Mouse (Mus musculus): ENCODE measurements around the gene Gm4216.
"Not testable (repeated sequence)": the region's sequence is repeated elsewhere in the genome, so short reads cannot be mapped to it uniquely, and the experiment has no call there.

Gene Gm4216

GRCm38 (mm10) chr7:23019823-23020222 lies at the start of gene Gm4216:
TSS of gene Gm4216 (minus strand) at chr7:23019923.
- not testable (repeated sequence) for DNase-seq (ENCODE audit: low read depth, low spot score)

GRCm38 (mm10) chr7:23067356-23067755 lies 47.6 kb upstream of the Gm4216 start, which contains the start of gene Gm8720:
TSS of gene Gm8720 (minus strand) at chr7:23067456.
- DNase-seq (ENCODE audit: low read depth, low spot score) = not testable (repeated sequence)

- not testable (repeated sequence) for DNase-seq (ENCODE audit: low read depth, low spot score)
These were observed 35.5 kb upstream of the Gm4216 start, which contains the start of gene Vmn1r163 for GRCm38 (mm10) chr7:23055240-23055639. TSS of gene Vmn1r163 (plus strand) at chr7:23055540.

GRCm38 (mm10) chr7:22984573-22984972 lies 35.1 kb downstream of the Gm4216 start, which contains the start of gene Gm4214:
TSS of gene Gm4214 (minus strand) at chr7:22984673.
- DNase-seq (ENCODE audit: low read depth, low spot score) = not testable (repeated sequence)

Measured in A20 (cell line).